Mouse (Mus musculus) adrenal gland, postnatal 36 days (tissue): ENCODE measurements around the gene Gnat1. TPM values are rescaled to one million over a fixed set of nuclear protein-coding genes. Genes with fewer than 3 reads are reported as not detected.

Experiments used
- DNase-seq, 2 experiments: peaks; one replicate each; pipeline ENCODE4 v3.0.0; 2021; ENCODE audit warnings: mixed read lengths in 1 of 2
- total RNA-seq, 2 experiments: library from RNA; stranded (reverse); gene quantifications; 2 replicates each; pipeline ENCODE4 v1.2.3; 2021

Gene Gnat1
- total RNA-seq, 2 experiments from 2014 or later: not detected

GRCm38 (mm10) chr9:107645153-107645510 is 34.4 kb downstream of the Gnat1 start:
- no peak for DNase-seq

GRCm38 (mm10) chr9:107644495-107645152 is 34.9 kb downstream of the Gnat1 start:
- peak; percentile 93 to 95 for DNase-seq

- DNase-seq: no peak
Observed at GRCm38 (mm10) chr9:107643544-107644214, 35.8 kb downstream of the Gnat1 start.

- no peak for DNase-seq
Observed at GRCm38 (mm10) chr9:107641666-107642065, 37.8 kb downstream of the Gnat1 start.

- no peak for DNase-seq
Observed at GRCm38 (mm10) chr9:107640257-107640772, 39.2 kb downstream of the Gnat1 start.

- no peak for DNase-seq
Observed at GRCm38 (mm10) chr9:107637070-107637469, 42.4 kb downstream of the Gnat1 start.

GRCm38 (mm10) chr9:107635279-107636028 is 44.1 kb downstream of the Gnat1 start, which contains the start of gene Gnai2:
Gene Gnai2 (minus strand): TSS chr9:107635367.
- DNase-seq: peak; percentile 98 to 99

- DNase-seq: no peak
Observed at GRCm38 (mm10) chr9:107634406-107635278, 44.9 kb downstream of the Gnat1 start.

GRCm38 (mm10) chr9:107633661-107634405 is 45.7 kb downstream of the Gnat1 start:
- DNase-seq: peak in 1 of 2 experiments; percentile 43

GRCm38 (mm10) chr9:107633091-107633660 is 46.3 kb downstream of the Gnat1 start:
- peak; percentile 87 to 91 for DNase-seq

- peak; percentile 51 to 60 for DNase-seq
Observed at GRCm38 (mm10) chr9:107632478-107632877, 47.0 kb downstream of the Gnat1 start.

GRCm38 (mm10) chr9:107631861-107632260 is 47.7 kb downstream of the Gnat1 start:
- no peak for DNase-seq

GRCm38 (mm10) chr9:107631311-107631826 is 48.1 kb downstream of the Gnat1 start:
- no peak for DNase-seq

- no peak for DNase-seq
Observed at GRCm38 (mm10) chr9:107630576-107630975, 48.9 kb downstream of the Gnat1 start.

- no peak for DNase-seq
Observed at GRCm38 (mm10) chr9:107629901-107630425, 49.5 kb downstream of the Gnat1 start.

- no peak for DNase-seq
Observed at GRCm38 (mm10) chr9:107629411-107629730, 50.1 kb downstream of the Gnat1 start.

GRCm38 (mm10) chr9:107628721-107629410 is 50.6 kb downstream of the Gnat1 start:
- DNase-seq: peak; percentile 49 to 53

- DNase-seq: no peak
Observed at GRCm38 (mm10) chr9:107627387-107628255, 51.9 kb downstream of the Gnat1 start.
